Mouse (Mus musculus): ENCODE measurements around the gene Plekhg6. TPM values are rescaled to one million over a fixed set of nuclear protein-coding genes. Genes with fewer than 3 reads are reported as not detected.
A peak's percentile ranks its signal among the peaks of the same experiment; 100 is the strongest.

Gene Plekhg6
- total RNA-seq, 2 experiments from 2014 or later, result 0.07 TPM; not detected in 1

DNA sequence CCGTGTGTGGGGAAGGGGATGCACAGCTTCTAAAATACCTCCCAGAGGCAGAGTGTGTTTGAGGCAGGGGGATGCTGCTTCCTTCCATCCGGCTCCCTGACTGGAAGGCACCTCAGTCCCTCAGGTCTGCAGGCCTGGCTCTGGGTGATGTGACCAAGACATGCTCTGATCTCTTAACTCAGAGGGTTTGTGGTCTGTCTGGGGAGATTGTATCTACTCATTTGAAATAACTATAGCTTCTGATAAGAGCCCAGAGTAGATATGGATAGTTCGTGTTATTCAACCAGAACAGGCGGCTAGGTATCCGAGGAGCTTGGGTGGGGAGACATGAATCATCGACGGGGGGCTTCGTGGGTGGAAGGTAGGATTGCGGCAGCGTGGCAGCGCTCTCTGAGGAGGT, 27.4 kb downstream of the Plekhg6 start:
- no peak for DNase-seq

DNA sequence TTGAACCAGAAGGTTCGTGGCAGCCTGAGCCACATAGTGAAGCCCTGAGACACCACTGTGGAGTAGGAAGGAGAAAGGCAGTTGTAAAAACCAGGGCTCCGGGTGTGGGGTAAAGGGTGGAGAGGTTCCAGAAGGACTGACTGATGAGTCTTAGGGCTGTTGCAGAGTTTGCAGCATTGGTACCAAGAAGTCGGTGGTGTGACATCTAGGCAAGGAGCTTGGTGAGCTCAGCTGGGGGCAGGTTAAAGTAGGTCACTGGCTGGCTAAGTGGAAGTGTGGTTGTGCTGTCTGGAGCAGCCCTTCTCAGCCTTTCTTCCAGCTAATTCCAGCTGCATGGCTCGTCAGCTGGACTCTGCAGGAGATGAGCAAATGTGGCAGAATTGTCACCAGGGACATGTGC, 27.8 kb downstream of the Plekhg6 start:
- DNase-seq, result no peak

DNA sequence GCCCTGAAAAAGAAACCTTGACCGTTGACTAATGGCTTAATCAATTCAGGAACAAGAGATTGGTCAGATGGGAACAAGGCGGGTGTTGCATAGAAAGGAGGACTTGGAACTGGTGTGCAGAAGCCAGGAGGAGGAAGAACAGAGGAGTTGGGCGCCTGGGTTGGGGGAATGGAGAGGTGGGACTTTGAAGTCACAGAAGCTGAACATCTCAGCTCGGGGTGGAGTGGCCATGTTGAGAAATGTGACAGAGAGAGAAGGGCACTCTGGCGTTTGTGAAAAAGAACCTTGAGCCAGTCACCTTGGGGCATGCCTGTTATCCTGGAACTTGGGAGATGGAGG, 28.6 kb downstream of the Plekhg6 start:
- DNase-seq, result no peak

DNA sequence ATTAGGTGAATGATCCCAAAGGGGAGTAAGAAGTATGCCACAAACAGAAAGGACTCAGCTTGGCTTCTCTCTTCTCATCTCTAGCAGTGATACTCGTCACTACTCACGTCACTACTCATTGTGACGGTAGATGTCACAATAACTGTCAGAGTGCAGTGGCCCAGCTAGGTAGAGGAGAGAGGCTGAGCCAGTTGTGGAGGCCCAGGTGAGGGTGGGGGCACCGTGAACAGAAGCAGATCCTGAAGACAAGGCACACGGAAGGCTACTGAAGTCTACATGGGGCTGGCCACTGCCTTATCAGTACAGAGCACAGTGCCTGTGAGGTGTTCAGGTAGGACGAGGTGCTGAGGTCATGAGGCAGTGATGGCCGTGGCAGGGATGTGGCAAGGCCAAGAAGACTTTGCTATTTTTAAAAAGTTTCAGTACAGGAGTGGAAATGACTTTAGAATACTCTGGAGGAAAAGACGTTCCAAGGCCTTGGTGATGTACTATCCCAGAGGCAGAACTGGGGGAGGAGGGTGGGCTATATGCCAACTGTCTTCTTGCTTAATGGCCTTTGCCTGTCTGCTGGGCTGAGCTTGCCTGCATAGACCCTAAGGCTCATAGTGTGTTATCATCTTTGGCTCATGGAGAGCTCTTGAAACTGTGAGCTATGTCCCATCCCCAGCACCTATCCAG, 29.1 kb downstream of the Plekhg6 start:
- no peak for DNase-seq

DNA sequence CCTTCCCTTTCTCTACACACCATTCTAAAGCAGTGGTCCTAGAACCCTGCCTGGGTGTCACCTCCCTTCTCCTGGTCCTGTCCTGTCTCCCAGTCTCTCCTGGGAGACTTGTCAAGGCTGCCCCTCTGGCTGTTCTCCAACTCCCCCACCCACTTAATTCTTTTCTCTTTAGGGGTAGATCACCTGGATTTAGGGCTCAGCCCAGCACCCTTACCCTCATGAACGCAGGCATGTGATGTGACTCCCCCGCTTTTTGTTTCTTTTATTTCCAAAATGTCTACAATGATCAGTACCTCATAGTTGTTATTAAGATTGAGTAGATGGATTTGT, 29.6 kb downstream of the Plekhg6 start:
- no peak for DNase-seq

DNA sequence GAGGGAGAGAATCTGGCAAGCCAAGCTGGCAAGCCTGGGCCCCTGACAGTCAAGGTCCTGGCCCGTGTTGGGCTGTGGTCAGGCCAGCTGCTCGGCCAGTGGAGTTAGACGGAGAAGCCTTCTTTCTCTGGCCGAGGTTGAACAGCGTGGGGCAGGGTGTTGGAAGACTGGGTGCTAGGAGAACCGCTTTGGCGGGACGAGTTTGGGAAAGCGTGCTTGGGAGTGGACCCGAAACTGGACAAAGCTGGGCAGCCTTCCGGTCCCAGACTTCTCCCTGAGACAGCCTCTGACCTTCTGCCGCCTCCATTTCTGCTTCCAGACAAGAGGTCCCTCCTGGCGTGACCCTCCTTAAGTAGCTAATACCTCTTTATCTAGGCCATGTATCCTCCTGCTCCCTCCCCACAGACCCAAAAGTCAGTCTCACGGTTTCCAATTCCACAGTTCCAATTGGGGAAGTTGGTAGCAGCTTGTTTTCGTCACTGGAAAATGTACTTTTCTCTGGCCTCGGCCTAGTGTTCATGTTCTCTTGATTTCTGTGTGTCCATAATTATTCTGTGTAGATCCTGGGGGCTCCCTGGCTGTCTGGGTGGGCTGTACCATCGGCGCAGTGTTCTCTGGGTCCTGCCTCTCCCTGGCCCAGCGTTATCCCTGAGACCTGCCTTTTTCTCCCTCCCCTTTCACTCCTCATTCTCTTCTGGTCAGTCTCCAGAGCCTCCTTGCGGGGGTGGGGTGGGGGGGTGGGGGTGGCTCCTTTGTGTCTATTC, 30.2 kb downstream of the Plekhg6 start:
- DNase-seq, result peak; percentile 71

DNA sequence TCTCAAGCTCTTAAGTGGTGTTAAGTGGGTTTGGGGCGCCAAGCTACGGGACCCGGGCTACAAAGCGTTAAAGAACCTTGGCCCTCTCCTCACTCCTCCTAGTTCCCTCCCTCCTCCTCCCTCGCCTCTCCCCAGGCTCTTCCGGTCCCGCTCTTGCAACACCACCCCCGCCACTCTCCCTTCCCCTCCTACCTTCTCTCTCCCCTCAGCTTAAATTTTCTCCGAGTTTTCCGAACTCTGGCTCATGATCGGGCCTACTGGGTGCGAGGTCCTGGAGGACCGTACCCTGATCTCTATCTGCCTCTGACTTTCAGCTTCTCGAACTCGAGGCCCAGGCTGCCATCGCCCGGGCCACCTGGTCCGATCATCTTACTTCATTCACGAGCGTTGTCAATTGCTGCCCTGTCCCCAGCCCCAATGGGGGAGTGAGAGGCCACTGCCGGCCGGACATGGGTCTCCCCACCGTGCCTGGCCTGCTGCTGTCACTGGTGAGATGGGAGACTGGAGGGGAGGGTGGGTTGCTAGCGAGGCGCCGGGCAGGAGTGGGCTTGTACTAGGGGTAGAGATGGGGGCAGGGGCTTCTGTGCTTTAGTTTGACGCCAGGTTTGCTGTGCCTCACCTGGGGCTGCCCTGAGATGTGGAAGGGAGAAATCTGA, 30.9 kb downstream of the Plekhg6 start:
- peak; percentile 52 for DNase-seq

DNA sequence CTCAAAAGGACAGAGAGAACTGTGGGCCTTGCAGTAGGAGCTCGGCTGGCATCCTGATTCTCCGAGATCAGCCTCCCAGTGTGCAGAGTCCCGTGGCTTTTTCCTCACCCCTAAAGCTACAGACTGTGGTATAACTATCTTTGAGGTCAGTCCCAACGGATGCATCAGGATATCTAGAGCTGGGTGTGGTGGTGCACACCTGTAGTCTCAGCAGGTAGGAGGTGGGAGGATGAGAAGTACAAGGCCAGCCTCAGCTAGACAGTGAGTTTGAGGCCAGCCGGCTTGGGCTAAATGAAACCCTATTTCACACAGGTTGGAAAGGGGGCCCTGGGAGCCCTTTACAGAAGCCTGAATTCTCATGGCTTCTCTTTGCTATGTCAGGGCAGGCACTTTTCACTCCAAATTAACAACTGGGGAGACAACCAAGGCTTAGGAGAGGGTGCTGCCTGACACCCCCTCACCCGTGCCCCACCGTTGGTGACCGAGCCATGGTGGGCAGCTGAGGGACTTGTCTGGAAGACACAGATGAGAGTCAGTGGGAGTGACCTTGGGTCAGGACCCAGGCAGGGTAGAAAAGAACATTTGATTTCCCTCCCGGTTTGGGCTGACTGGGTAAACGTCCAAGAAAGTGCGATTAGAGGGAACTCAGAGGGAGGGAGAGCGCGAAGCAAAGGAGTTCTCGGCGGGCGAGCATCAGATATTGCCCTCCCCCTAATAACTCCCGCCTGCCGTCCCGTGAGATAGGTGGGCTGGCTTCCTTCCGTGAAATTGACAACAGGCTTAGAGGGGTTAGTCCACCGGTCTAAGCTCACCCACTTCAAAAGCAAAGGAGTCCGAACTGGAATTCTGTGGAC, 31.6 kb downstream of the Plekhg6 start, which contains the start of gene Tnfrsf1a:
Tnfrsf1a (plus strand) TSS at position 642 of the 854 bp plus-strand sequence.
- no peak for DNase-seq

DNA sequence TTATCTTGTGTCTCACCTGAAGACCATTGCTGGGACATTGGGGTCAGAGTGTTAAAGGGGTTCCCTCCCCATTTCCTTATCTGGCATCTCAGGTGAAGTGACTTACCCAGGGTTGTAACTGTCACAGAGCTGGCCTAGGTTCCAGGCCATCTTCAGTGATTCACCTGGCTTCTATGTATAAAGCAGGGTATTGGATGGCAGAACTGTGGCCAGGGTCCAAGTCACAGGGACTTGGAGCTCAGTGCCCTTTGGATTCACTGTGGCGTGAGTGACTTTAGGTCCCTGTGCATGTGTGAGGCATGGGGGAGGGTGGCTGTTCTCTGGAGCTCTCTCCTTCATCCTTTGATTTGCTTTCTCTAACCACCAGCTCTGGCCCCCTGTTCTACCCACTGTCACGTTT, 34.6 kb downstream of the Plekhg6 start:
- DNase-seq, result no peak

DNA sequence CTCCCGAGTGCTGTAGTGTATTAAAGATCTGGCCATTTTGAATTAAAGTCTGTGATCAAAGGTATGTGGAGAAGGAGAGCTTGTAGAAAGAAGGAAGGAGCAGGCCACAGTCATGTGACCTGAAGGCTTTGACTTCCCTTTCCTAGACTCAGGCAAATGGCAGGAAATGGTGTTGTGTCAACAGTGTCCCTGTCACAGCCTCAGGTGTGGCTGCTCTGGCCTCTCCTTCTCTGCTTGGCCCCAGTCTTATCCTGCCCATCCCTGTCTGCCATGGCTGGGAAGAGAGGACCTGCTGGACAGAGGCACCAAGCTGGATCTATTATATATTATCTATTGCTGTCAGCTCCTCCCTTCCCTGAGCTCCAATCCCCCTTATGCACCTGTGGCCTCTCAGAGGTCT, 35.0 kb downstream of the Plekhg6 start:
- DNase-seq, result no peak

DNA sequence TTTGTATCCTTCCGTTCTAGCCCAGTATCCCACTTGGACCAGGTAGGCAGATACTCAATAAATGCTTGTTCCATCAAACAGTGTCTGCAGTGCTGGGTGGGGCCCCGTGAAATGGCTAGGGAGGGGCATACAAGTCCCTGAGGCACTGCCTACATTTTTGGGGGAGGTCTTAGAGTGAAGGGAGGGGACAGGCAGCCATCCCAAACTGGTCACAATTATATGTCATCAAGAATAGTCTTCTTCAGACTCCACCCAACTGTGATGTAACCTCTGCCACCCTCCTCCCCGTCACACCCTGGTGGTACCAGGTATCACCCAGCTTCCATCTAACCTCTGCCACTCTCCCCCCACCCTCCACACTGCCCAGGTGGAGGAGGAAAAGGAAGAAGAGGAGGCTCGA, 35.7 kb downstream of the Plekhg6 start:
- no peak for DNase-seq

DNA sequence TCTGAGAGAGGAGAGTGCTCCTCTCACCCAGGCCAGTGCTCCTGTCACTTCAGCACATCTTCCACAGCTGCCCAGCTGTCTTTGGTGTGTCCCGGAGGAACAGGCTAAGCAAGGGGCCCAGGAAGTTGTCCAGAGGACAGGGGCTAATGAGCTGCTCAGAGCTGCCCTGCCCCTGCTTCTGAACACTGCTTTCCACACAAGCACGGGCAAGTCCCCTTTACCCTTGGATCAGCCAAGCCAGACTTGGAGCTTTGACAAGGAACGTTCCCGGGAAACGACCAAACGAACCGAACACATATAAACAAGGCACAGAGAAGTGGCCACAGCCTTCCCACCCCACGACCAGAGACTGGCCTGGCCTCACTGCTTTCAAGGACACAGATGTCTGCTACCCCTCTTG, 36.5 kb downstream of the Plekhg6 start:
- no peak for DNase-seq

DNA sequence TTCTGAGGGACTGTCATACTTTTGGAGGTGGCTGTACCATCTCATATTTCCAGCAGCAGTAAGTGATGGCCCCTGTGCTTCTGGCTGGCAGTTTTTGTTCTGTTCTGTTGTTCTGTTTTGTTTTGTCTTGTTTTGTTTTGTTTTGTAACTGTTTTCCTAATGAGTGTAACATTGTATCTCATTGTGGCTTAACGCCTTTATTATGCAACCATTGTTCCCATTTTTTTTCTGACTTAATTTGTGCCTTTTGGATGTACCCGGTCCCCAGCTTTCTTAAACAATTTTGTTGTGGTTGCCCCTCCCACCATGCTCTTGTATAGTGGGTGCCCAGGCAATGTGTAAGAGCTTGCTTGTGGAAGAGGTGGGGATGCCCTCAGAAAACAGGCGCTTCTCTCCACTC, 38.4 kb downstream of the Plekhg6 start:
- no peak for DNase-seq

DNA sequence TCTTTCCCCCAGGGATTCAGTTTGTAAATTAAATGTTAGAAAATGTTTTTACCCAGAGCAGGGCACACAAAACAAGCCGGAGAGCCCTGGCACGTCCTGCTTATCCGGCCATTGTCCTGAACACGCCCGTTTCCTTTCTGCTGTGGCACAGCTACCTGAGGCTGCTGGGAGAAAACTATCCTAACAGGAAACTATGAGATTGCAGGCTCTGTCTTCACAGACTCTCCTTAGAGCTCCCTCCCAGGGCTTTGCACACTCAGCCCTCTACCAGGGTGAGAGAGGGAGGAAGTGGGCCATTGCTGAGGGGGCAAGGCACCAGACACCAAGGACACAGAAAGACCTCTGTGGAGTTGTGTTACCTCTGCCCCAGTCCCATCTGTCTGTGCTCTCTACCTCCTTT, 40.3 kb downstream of the Plekhg6 start:
- no peak for DNase-seq

DNA sequence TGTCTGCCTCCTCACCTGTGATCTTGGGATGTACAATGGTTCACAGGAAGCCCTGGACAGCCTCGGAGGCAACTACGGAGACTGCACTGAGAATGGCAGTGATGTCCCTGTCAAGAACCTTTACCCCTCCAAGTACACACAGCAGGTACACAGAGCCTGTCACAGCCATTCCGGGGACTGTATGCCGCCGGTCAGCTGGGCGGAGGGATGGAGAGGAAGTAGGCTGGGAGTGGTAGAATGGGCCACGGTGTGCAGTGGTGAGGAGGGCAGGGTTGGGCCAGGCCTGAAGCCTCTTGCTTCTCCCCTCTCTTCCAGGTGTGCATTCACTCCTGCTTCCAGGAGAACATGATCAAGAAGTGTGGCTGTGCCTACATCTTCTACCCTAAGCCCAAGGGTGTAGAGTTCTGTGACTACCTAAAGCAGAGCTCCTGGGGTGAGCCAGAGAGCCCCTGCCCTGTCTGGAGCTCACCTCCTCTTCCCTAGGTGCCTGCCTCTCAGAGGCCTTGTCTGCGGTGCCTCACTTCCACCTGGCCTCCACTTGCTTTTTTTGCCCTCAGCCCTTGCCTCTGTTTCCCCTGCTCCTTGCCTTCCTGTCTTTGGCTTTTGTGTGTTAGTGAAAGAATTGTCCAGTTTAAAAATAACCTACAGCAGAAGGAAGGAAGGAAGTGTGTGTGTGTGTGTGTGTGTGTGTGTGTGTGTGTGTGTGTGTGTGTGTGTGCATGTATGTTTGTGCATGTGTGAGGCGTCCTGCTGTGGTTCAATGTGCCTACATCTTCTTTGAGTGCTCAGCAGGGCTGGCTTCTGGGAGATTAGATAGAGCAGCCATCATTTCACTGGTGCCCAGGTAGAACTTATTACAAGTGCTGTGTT, 41.6 kb downstream of the Plekhg6 start:
- DNase-seq, result no peak

DNA sequence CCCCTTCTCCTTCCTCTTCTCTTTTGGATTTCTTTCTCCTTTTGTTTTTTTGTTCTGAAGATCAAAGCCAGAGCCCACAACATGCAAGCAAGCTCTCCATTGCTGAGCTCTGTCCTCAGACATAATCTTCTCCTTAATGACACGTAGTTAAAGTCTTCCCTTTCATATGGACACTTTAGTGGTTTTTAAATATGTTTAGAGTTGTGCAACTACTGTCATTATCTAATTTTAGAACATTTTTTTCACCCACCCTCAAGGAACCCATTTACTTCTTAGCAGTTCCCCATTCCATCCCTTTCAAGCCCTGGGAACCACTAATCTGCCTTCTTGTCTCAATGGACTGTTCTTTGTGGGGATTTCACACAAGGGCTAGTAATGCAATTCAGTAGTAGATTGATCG, 46.2 kb downstream of the Plekhg6 start:
- DNase-seq, result no peak

DNA sequence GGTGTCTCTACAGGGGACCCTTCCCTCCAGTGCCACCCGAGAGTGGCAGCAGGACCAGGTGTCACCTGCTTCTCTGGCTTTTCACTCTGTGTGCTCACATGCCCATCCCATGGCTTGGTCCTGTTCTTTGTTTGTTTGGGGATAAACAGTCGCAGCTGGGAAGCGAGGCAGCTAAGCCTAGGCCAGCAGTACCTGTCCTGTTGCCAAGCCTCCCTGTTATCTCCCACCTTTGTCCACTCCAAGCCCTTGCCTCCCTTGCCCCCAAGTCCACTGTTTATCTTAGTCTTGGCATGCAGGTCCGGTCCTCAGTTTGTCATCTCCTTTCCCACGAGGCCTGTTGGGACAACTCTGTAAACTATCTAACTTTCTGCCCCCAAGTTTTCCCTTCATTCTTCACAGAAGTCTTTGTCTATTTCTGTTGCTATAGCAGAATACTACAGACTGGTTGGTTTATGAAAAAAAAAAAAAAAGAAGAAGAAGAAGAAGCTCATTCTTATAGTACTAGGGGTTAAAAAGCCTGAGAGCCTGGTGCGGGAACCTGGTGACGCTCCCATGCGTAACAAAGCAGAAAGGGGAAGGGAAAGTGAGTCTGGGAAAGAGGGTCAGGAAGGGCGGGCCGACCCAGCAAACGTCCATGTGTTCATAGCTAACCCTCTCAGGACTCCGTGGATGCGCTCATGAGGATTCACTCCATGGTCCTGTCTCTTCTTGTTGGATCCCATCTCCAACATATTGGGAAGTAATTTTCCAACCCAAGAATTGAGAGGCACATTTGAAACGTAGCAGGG, 47.3 kb downstream of the Plekhg6 start:
- DNase-seq, result no peak

DNA sequence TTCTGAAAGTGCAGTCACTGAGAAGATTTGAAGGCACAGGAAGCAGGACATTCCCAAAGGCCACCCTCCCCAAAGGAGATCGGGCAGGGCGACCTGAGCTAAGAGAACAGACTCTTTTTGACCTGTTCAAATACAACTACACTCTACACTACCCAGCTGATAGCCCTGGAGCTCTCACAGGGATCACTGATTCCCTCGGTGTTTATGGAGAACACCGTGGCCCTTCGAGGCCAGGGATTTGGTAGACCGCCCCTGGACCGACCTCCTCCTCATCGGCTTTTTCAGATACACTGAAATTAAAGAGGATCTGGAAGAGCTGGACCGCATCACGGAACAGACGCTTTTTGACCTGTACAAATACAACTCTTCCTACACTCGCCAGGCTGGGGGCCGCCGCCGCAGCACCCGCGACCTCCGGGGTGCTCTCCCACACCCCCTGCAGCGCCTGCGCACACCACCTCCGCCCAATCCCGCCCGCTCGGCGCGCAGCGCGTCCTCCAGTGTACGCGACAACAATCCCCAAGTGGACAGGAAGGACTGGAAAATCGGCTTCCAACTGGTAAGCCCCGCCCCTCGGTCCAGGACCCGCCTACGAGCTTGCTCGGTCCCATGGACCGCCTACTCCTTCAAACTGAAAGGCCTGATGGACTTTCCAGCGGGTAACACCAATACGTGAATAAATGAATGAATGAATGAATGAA, 49.8 kb downstream of the Plekhg6 start:
- peak; percentile 86 for DNase-seq

DNA sequence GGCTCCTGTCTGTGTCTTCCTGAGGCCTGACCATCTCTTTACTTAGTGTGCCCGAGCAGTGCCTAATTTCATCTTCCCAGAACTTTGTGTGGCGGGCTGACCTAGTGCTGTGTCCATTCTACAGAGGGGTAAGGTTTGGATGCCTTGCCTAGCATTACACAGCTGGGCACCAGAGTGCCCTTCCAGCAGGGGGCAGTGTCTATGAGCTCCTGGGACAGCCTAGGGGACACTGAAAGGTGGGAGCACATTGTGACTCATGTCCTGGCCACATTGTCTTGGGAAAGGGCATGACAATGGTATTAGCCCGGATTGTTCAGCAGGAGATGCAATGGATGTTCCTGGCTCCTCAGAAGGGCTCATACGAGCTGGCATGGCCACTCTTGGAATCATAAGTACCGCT, 52.4 kb downstream of the Plekhg6 start:
- no peak for DNase-seq

DNA sequence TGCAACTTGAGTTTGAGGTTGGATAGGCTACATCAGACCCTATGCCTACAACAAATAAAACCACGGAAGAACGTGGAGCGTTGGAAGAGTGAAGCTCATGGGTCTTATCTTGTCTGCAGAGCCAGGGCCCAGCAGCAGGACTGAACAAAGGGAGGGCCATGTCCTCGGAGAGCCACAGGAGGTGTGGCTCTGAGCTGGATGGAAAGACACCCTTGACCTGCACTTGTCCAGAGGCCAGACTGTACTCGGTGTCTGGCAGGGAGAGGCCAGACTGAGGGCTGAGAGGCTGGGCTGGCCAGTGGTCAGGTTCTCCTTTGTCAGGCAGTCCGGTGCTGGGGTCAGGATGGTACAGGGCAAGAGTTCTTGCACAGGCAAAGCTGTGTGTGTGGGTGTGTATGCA, 55.3 kb downstream of the Plekhg6 start:
- DNase-seq, result no peak
